Mouse (Mus musculus): ENCODE data around the gene Ddc.

- no peak for TF ChIP-seq GABPA (IDR thresholded peaks at IDR 0.05; ENCODE audit: insufficient replicate concordance, low read depth, low read length)
- no peak for TF ChIP-seq CHD1 (IDR thresholded peaks at IDR 0.05; ENCODE audit: low read depth, low read length)
Measured at GRCm38 (mm10) chr11:11892993-11893602, 4.8 kb downstream of the Ddc start.

Measured in CH12.LX (cell line).